Mouse (Mus musculus): ENCODE results near the gene Bsg.
"Not testable (repeated sequence)": the region's sequence is repeated elsewhere in the genome, so short reads cannot be mapped to it uniquely, and the experiment has no call there.

Gene Bsg

DNA sequence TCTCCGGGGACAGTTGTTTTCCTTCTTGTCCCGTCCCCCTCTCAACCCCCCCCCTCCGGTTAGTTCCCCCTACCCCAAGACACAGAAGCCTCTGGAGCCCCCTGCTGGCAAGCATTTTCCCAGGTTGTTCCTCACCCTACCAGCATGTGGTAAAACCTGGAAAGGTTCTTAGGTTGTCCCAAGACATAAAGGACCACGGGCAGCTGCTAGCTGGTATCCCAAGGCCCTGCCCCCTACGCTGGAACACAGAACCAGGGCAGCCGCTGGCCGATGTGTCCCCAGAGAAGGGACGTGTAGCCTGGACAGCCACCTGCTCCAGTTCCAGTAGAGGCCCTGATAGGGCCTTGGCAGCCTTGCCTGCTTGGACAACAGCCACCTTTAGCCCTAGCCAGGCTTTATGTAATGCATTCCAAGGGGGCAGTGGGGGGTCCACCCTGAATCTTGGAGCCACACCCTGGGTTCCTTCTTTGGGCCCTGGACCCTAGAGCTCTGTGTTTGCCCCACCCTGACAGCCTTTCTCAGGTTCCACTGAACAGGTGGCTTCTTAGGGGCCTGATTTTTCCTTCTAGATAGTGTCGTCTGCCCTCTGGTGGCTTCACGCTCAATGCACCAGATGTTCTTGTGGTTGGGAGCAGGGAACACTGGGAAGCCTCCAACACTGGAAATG, 21.2 kb upstream of the Bsg start:
- no peak for DNase-seq (ENCODE audit: low spot score)

DNA sequence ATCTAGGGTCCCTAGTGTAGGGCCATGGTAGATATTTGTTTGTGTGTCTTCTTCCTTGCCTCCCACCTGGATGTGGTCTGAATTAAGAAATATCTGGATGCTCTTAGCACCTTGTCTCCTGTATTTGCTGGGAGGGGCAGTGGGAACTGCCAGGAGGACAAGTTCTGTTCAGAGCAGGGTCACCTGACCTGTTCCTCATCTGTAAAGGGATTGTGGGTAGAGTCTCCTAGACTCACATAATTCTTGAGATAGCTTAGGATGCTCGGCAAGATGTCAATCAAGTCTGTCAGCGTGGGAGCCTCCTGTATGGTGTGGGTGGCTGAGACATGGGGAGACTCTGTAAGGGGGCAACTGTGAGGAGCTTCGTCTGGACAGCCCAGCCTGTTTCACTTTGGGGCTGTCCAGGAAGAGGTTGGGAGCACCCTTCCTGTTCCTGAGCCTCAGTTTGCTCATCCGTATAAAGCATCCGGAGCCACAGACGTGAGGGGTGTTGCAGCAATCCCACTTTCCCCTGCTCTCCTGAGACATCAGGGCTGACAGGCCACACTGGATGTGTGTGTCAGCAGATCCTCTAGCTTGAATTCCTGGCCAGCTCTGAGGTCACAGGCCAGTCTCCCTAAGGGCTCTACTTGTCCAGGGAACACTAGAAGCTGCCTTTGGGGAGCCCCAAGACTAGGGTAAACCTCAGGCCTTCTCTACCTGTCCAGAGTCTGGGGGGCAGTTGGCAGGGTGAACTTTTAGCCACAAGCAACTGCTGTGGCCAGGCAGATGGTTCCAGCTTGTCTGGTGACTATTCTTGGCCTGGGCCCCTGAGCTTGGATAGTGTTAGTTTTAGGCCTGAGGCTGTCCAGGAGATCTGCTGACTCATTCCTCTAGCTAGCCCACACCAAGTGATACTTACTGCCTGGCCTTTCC, 20.3 kb upstream of the Bsg start:
- DNase-seq (ENCODE audit: low spot score): no peak

DNA sequence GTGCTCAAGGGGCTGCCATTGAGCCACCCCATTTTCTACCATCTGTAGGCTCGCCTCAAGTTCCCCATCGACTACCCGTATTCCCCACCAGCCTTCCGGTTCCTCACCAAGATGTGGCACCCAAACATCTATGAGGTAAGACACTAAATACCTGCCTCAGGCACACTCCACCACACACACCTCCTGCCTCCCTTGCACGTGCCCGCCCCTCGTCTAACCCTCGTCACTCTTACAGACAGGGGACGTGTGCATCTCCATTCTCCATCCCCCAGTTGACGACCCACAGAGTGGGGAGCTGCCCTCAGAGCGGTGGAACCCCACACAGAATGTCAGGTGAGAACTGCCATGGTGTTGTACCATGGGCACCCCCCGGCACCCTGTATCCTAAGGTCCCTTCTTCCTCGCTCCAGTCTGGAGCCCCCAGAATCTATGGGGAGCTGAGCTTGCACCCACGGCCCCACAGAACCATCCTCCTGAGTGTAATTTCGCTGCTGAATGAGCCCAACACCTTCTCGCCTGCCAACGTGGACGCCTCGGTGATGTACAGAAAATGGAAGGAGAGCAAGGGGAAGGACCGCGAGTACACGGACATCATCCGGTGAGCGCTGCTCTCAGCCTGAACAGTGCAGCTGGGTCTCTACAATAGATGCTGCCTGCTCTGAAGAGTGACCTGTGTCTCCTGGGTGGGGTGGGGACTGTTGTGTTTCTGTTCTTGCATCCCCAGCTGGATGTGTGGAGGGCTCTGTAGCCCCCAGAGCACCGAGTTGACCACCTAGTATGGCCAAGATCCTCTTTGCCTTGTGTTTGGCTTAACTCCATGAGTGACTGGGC, 19.3 kb upstream of the Bsg start:
- no peak for DNase-seq (ENCODE audit: low spot score)

DNA sequence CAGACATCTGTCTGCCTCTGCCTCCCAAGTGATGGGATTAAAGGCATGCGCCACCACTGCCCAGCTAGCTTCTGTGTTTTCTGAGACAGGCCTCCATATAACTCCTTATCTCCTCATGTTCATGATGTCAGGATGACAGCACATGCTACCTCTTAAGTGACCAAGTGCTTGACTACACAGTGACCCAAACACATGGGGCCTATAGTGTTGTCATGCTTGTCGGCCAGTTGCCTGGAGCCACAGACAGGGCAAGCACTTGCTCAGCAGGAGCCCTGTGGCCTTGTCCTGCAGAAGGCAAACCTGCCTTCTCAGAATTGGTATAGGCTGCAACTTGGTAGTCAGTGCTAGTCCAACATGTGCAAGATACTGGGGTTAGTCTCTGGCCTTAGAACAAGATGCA, 18.1 kb upstream of the Bsg start:
- DNase-seq (ENCODE audit: low spot score): no peak

DNA sequence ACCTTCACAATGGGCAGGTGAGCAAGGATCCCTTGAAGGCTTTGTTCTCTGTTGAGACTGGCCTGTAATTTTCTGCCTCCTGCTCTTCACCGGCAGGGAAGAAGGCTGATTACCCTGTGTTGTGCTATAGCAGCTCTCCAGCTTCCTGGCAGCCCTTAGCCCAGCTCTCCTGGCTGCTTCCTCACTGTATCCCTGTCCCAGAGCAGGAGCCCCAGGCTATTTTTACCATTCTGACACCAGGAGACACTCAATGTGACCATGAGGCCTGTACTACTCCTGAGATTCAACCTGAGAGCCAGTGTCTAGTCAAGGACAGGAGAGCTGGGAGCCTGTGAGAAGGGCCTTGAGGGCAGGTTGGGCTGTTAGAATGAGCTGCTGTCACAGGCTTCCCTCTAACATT, 17.6 kb upstream of the Bsg start:
- no peak for DNase-seq (ENCODE audit: low spot score)

DNA sequence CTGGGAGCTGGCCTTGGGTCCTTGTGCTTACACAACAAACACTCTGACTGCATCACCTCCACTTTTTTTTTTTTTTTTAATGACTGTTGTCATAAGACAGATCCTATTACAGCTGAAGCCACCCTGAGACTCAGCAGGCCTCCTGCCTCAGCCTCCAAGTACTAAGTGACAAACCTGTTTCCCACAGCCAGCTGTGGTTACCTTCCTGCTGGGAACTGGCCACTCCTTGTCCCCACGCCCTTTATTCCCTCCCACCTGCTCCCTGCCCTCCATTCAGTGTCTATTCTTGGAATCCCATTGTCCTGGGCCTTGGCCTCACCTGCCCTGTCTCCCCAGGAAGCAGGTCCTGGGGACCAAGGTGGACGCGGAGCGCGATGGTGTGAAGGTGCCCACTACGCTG, 16.8 kb upstream of the Bsg start:
- DNase-seq (ENCODE audit: low spot score): no peak

DNA sequence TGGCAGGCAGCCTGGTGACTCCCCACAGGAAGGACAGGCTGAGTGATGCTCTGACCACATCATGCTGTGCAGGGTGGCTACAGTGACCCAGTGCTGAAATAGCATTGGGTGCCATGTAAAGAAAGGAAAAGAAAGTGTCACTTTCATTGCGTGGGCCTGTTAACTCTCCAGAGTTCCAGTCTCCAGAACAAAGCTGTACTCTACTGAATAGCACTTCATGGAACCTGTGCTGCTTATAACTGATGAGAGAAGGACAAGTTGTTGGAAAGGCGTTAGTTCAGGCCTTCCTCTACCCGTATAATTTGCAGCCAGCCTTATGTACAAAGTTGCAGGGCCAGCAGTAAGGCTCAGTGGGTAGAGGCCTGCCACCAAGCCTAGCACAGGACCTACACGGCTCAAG, 15.6 kb upstream of the Bsg start, which contains the start of gene Gzmm:
TSS of gene Gzmm (plus strand) at position 301 of the 400 bp plus-strand sequence.
- no peak for DNase-seq (ENCODE audit: low spot score)

DNA sequence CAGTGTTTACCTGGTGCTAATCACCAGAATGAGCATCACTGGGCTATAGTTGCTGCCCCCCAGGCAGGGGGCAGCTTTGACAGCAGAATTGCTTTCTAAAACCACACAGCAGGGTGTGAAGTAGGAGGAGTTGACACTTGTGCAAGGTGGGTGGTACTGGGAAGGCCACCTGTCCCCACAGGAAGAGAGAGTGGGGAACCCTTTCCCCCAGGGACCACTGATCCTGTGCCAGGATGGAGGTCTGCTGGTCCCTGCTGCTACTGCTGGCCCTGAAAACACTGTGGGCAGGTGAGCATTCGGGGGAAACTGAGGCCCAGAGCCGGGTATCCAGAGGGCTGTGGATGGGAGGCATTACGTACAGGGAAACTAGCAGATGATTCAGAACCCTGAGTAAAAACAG, 15.1 kb upstream of the Bsg start:
- no peak for DNase-seq (ENCODE audit: low spot score)

DNA sequence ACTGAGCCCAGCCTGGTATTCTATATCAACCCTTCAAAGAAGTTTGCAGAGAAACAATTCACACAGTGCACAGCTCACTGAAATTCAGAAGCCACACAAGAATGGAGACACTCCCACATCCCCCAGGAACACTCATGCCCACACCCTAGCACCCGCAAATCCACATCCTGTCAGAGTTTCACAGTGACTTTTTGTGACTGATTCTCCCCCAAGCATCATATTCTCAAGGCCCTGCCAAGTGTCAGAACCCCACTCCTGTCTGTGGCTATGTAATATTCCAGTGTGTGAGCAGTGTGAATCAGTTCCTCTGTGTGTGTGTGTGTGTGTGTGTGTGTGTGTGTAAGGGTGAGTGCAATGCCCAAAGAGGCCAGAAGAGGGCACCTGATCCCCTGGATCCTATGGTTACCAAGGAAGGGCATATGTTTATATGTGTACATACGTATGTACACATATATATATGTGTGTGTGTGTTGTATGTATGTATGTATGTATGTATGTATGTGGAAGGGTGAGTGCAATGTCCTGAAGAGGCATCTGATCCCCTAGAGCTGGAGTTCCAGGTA, 12.2 kb upstream of the Bsg start:
- DNase-seq (ENCODE audit: low spot score): no peak

DNA sequence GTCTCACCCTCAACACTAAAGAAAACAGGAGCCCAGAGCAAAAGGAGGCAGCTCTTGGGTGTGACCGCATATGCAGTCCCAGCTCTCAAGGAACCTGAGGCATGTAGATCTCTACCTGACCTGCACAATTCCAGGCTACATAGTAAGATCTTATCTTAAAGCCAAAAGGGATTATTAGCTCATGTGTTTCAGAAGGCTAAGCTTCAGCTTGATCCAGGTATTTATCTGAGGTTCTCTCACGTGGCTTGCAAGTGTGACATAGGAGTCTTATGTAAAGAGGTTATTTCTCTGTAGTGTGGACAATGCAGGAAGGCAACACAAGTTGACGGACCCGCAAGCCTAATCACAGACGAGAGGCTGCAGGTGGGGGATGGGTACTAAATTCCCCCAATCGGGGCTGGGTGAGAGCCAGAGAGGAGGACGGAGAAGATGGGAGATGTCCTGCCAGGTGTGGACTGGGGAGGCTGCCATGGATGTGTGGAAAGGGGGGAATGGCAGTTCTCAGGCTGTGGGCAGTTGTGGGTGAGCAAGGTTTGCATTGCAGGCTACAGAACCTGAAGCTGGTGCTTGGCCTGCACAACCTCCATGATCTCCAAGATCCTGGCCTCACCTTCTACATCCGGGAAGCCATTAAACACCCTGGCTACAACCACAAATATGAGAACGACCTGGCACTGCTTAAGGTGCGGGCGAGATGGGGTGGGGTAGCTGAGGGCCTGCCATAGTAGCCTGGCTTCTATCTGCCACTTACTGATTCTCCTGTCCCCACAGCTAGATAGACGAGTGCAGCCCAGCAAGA, 10.5 kb upstream of the Bsg start:
- DNase-seq (ENCODE audit: low spot score): no peak

DNA sequence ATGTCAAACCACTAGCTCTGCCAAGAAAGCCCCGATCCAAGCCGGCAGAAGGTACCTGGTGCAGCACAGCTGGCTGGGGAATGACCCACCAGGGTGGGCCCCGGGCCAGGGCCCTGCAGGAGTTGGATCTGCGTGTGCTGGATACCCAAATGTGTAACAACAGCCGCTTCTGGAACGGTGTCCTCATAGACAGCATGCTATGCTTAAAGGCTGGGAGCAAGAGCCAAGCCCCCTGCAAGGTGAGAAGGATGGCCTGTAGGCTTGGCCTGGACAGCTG, 10.0 kb upstream of the Bsg start:
- DNase-seq (ENCODE audit: low spot score): no peak

DNA sequence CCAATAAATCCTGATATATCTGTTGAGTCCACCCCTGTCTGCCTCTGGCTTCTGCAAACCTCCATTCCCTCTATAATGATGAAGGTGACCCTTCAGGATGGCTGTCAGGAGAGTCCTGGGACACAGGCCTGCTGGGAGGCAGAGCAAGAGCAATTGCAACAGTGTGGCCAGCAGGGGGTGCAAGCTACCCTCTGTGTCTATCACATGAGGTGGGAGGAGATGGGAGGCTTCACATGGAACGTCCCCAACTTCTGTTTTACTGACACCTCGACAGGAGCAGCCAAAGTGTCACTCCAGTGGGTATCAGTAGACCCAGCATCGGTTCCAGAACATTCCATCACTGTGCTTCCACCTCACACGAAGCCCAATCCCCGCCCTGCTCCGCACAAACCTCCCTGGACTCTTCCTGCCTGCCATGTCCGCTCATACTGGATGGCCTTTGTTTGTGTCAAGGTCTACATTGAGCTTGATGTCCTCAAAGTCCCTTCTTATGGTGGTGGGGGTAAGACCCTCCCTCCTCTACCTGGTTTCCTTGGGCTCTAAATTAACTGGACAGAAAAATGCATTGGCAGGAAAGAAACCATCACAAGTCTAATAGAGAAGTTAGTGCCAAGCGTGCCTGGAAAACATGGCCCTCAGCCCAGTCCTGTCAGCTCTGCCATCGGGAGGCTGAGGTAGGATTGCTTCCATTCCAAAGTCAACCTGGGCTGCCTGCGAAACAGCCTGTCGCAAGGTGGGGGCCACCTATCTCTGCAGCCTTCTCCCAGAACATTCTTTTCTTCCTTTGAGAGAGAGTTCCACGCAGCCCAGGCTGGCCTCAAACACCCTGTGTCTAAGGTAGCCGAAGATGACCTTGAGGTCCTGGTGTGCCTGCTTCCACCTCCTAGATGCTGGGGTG, 8.8 kb upstream of the Bsg start:
- DNase-seq (ENCODE audit: low spot score): no peak

DNA sequence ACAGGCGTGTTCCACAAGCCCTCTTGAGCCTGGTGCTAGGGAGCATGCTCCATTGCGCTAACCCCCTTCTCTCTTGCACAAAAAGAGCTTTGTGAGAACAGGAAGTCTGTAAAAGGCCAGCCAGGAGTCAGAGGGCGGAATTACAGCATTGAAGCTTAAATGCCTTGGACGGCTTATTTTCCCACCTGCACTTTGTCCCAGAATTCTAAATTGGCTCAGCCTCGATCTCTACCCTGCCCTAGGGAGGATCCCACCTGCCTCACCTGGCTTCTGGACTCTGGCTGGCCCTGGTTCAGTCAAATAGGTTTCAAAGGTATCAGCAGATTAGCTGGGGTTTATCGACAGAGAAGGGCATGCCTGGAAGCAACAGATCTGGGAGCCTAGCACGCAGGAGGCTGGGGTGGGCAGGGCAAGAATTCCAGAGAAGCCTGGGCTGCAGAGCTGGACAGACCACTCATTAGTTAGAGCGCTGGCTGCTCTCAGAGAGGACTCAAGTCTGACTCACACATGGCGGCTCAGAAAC, 8.1 kb upstream of the Bsg start:
- DNase-seq (ENCODE audit: low spot score): no peak

DNA sequence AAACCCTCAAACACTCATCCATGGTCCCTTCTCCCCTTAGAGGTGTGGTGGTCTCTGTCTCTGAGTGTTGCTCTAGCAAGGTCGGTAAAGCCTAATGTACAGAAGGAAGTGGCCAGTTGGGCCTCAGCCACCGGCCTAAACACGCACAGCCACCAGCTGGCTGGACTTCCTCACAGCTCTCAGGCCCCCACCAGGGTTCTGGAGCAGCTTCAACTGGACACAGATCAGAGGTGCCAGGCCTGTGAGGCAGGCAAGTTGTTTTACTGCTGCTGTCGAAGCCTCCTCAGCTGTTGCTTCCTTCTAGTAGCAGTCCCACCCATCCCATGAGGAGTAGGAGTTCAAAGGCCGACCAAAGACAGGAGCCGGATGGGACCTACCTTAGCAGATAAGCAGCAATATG, 6.4 kb upstream of the Bsg start:
- DNase-seq (ENCODE audit: low spot score): no peak

DNA sequence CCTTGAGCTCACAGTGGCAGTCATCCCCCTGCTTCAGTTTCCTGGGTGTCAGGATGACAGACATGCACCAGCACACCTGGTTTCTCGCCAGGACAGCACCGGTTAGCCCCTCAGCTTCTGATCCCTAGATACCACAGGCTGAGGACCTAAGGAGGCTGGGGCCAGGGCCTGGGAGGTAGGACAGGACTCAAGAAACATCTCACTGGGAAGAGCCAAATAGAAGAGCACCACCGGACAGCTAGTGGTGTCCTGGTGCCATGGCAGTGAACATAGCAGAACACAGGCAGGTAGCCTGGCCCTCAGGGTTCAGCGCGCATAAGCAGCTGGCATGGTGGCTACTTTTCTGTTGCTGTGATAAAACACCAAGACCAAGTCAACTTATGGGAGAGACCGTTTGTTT, 5.8 kb upstream of the Bsg start:
- no peak for DNase-seq (ENCODE audit: low spot score)

DNA sequence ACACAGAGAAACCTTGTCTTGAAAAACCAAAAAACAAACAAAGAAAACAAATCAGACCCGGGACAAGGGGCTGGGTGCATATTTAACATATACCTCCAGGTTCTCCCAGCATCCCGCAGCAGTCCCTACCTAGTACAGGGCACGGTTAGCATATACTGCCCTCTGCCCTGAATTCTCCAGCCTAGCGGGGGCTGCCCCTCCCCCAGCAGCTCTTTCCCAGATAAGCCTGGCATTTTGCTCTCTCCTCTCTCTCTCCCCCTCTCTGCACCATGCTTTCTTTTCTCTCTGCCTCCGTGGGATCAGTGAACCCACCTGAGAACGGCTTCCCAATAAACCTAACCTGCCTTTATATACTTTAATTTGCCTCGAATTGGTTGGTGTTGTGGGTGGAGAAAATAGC, 3.6 kb upstream of the Bsg start:
- no peak for DNase-seq (ENCODE audit: low spot score)

DNA sequence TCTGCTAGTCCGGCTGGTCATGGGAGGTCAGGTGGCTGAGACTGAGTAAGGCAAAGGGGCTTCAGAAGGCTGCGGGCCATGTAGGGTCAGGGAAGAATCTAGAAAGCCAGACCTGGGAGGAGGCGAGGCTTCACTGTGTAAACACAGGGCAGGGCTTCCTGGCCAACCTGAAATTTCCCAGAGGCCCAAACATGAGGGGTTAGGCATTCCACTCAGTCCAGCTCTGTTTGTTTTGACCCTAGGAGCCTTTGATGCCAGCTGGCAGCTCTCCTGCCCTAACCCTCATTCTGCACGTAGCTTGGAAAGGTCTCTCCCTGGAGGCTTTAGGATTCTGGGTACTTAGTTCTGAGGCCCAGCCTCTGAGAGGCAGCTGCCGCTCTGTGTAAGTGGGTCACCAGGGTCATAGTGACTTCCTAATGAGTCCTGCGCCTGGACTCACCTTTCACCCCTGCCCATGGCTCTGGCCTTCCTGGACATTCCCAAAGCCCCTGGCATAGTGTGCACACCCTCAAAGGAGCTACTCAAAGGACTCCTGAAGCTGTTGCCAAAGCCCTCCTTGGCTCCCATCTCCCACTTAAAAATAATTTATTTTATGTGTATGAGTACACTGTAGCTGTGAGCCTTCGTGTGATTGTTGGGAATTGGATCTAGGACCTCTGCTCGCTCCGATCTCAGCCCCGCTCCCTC, 2.7 kb upstream of the Bsg start:
- DNase-seq (ENCODE audit: low spot score): no peak

DNA sequence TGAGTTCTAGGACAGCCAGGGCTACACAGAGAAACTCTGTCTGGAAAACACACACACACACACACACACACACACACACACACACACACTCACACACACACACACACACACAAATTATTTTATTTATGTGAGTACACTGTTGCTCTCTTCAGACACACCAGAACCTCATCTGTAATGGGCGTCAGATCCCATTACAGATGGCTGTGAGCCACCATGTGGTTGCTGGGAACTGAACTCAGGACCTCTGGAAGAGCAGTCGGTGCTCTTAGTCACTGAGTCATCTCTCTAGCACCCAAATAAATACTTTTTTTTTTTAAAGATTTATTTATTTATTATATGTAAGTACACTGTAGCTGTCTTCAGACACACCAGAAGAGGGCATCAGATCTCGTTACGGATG, 1.3 kb upstream of the Bsg start:
- DNase-seq (ENCODE audit: low spot score): not testable (repeated sequence)

DNA sequence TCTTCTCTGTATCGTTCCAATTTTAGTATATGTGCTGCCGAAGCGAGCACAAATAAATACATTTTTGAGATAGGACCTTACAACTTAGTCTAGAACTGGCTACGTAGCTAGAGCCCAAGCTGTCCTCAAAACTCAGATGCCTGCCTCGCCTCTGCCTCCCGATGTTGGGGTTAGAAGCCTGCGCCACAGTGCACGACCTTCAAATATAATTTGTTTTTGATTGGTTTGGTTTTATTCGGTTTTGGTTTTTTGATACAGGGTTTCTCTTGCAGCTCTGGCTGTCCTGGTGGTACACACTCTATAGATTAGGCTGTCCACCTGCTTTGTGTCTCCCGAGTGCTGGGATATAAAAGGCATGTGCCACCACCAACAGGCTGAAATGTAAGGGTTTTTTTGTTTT, 750 bp upstream of the Bsg start:
- DNase-seq (ENCODE audit: low spot score): no peak

DNA sequence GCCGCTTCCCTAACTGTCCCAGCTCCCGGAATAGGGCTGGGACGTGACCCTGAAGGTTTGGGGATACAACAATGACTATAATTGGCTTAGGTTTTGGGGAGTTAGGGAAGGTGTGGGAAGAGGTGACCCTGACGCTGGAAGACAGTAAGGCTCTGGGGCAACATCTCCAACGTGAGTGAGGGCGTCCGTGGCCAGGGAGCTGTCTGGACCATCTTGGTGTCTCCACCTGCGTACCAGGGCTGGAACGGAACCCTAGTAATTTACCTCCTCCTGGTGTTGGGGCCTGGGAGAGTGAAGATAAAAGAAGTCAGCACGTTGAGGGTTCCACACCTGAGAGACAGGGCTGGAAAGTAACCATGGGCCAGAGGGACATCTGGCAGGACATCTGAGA, 674 bp downstream of the Bsg start:
- no peak for DNase-seq (ENCODE audit: low spot score)

Measured in left cerebral cortex, adult 11 months (tissue).